Mouse (Mus musculus) heart, postnatal 10 days (tissue): ENCODE data around the gene Gimap9. TPM values are rescaled to one million over a fixed set of nuclear protein-coding genes. Genes with fewer than 3 reads are reported as not detected.

ENCODE experiments used
- total RNA-seq, 2 experiments: library from RNA; stranded (reverse); gene quantifications; 2 replicates each; pipeline ENCODE4 v1.2.3; 2021

Gene Gimap9
- total RNA-seq, 2 experiments from 2014 or later: 6.0 to 7.5 TPM

Other genes starting within 250 kb of the Gimap9 start
- gene Zfp467, start 230.3 kb upstream of the Gimap9 start, total RNA-seq: 10 to 100 TPM; 17.8 to 25.2 TPM
- gene Sspo, start 227.9 kb upstream of the Gimap9 start, total RNA-seq: 1 to 10 TPM in 1 of 2 experiments, under 1 TPM in 1; 0.62 to 1.2 TPM
- 10 to 100 TPM; 14.4 to 15.7 TPM for gene Atp6v0e2, start 138.5 kb upstream of the Gimap9 start, total RNA-seq
- 10 to 100 TPM; 12.4 to 16.7 TPM for gene Lrrc61, start 121.3 kb upstream of the Gimap9 start, total RNA-seq
- gene Rarres2, start 103.3 kb upstream of the Gimap9 start, total RNA-seq: 100 to 1,000 TPM in 1 of 2 experiments, 10 to 100 TPM in 1; 86.7 to 106 TPM
- gene Gm45021, start 86.5 kb upstream of the Gimap9 start, total RNA-seq: not detected
- 10 to 100 TPM; 24.3 to 27.7 TPM for gene Repin1, start 82.2 kb upstream of the Gimap9 start, total RNA-seq
- gene Gm44965, start 82.2 kb upstream of the Gimap9 start, total RNA-seq: 1 to 10 TPM in 1 of 2 experiments, not detected in 1; 5.4 TPM
- gene Zfp775, start 74.1 kb upstream of the Gimap9 start, total RNA-seq: 1 to 10 TPM; 5.8 to 5.9 TPM
- under 1 TPM; 0.50 to 0.89 TPM for gene AI854703, start 49.4 kb upstream of the Gimap9 start, total RNA-seq
- 10 to 100 TPM; 11.0 to 14.0 TPM for gene Gimap8, start 28.9 kb upstream of the Gimap9 start, total RNA-seq
- 10 to 100 TPM; 46.9 to 57.4 TPM for gene Gimap4, start 8.4 kb downstream of the Gimap9 start, total RNA-seq
- 10 to 100 TPM; 73.8 to 74.5 TPM for gene Gimap6, start 32.1 kb downstream of the Gimap9 start, total RNA-seq
- 1 to 10 TPM; 5.0 to 6.6 TPM for gene Gm28053, start 42.5 kb downstream of the Gimap9 start, total RNA-seq
- gene Gimap7, start 42.5 kb downstream of the Gimap9 start, total RNA-seq: not detected
- gene Gimap1, start 62.9 kb downstream of the Gimap9 start, total RNA-seq: 10 to 100 TPM; 19.1 to 20.3 TPM
- gene Gimap5, start 70.1 kb downstream of the Gimap9 start, total RNA-seq: 10 to 100 TPM; 10.1 to 13.3 TPM
- under 1 TPM; 0.45 to 0.72 TPM for gene Gimap3, start 94.7 kb downstream of the Gimap9 start, total RNA-seq
- gene Tmem176a, start 164.8 kb downstream of the Gimap9 start, total RNA-seq: 10 to 100 TPM; 22.4 to 27.5 TPM
- gene Tmem176b, start 165.4 kb downstream of the Gimap9 start, total RNA-seq: 10 to 100 TPM; 72.1 to 81.8 TPM
- not detected for gene Aoc1, start 196.8 kb downstream of the Gimap9 start, total RNA-seq